Mouse (Mus musculus) kidney, adult 2 months (tissue): ENCODE results near the gene Kbtbd3. TPM values are rescaled to one million over a fixed set of nuclear protein-coding genes. Genes with fewer than 3 reads are reported as not detected.
A peak's percentile ranks its signal among the peaks of the same experiment; 100 is the strongest.

Experiments
- DNase-seq: peaks from one replicate; pipeline ENCODE4 v3.0.0; 2021
- H3K27ac ChIP-seq: fragments of 200-500 bp; 2 replicates; pipeline ENCODE4 v1.5.1; 2012; ENCODE audit warnings: low read depth, low read length, control low read depth, inconsistent platforms; ENCODE audit not compliant: insufficient read depth
- H3K27me3 ChIP-seq: fragments of 200-500 bp; replicated peaks from 2 replicates; pipeline ENCODE4 v1.6.1; 2012; ENCODE audit warnings: mild to moderate bottlenecking, moderate library complexity, low read length, inconsistent platforms; ENCODE audit not compliant: control insufficient read depth, insufficient read depth
- H3K36me3 ChIP-seq: fragments of 200-500 bp; 2 replicates; pipeline ENCODE4 v1.6.1; 2012; ENCODE audit warnings: mild to moderate bottlenecking, moderate library complexity, low read length, inconsistent platforms; ENCODE audit not compliant: control insufficient read depth, insufficient read depth
- H3K4me1 ChIP-seq: fragments of 200-500 bp; 2 replicates; pipeline ENCODE4 v1.6.1; 2011; ENCODE audit warnings: low read length; ENCODE audit not compliant: control insufficient read depth, insufficient read depth
- H3K4me3 ChIP-seq: fragments of 200-500 bp; 2 replicates; pipeline ENCODE4 v1.5.1; 2011; ENCODE audit warnings: mild to moderate bottlenecking, low read depth, low read length, control low read depth; ENCODE audit not compliant: insufficient read depth
- CTCF ChIP-seq: fragments of 200-500 bp; conservative IDR thresholded peaks from 2 replicates; pipeline ENCODE4 v1.5.1; 2011; ENCODE audit warnings: low read depth, mild to moderate bottlenecking, control low read depth, low read length, moderate library complexity, mixed read lengths; ENCODE audit not compliant: insufficient read depth, insufficient read length
- POLR2A ChIP-seq: fragments of 200-500 bp; IDR thresholded peaks from one replicate; pipeline ENCODE4 v1.6.1; 2011; ENCODE audit warnings: low read depth, low read length, control low read depth
- WGBS: fragments of 180-500 bp; shearing (Covaris S2); methylation state at CpG from one replicate; pipeline ENCODE4 v1.1.7; 2018; 5-methylcytosine and 5-hydroxymethylcytosine counted together
- polyA plus RNA-seq: library from polyadenylated mRNA; depleted of rRNA; stranded (reverse); fragments of >200 nt; gene quantifications from 2 replicates; pipeline ENCODE4 v1.2.3, GENCODE M21; 2012; rRNA removed

Kbtbd3 gene
- polyA plus RNA-seq, 1 experiment = 0.81 TPM

DNA sequence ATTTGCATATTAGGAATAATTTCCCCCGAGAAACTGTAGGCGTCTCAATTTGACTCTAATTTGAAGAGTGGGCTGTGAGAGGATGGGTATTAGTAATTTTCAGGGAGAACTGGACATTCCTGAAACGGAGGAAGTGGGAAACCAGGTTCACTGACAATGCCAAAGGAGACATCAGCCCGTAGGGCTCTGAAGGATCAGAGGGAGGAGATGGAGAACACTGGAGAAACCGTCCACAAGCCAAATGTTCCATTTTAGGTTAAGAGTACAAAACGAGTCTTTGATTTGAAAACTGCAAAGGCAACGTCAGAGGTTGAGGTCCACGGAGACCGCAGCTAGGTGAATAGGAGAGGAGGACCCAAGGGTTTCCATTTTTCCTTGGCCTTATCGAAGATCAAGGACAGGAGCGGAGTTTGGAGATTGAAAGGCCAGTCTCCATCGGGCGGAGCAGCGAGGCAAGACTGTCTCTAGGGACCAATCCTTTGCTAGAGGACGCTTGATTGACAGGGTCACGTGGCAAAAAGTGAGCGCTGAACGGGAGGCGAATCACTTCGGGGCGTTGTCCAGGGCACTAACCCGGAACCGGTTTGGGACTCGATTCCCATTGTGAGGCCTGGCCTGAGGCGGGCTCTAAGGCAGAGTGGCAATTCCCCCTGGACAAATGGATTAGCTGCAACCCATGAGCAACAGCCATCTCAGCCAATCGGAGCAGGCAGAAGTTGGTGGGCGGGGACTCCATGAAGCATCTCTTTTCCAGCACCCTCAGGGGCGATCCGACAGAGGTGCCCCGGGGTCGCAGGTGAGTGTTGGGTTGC lies 66.4 kb downstream of the Kbtbd3 start, which contains the start of gene Msantd4:
Gene Msantd4 (plus strand): TSS at position 735 of the 812 bp plus-strand sequence.
- TF ChIP-seq CTCF (no peak), POLR2A (peak; percentile 71)
- H3K4me1 ChIP-seq = no peaks in the 10 kb centered on the region; the same call in 1 of the 2 replicates
- H3K27me3 ChIP-seq = no peaks in the 10 kb centered on the region
- H3K27ac ChIP-seq = peak within 1 kb of the TSS; percentile 81
- 0 out of 2 replicates have a peak, but pooled peaks cover 2% of the 10 kb centered on the region for H3K36me3 ChIP-seq
- peak within 1 kb of the TSS; percentile 89 for H3K4me3 ChIP-seq
- 1% methylated on average over 31 of the region's 31 CpGs for WGBS
- peak; percentile 99 for DNase-seq

DNA sequence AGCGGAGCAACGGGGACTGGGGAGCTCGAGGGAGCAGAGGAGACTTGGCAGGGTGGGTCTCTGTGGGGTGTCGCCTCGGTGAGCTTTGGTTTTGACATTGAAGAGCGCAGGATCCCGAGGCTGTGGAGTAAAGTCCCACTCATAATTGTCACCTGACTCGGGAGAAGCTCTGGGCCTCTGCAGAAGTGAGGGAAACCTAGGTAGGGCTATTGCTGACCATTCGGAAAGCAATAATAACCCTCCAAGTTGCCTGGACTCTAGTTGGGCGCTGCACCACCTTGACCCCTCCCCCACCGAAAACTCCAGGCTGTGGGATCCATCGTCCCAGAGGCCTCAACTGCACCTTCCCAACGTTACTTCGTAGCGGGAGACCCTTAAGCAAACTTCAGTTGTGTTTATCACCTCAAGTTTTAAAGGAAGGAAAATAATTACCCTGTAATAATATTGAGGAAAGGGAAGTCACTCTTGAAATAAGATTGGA lies 67.0 kb downstream of the Kbtbd3 start:
- under 1% methylated on average over 15 of the region's 15 CpGs for WGBS
- Histone ChIP-seq H3K4me1 (no peaks in the 10 kb centered on the region; the same call in 1 of the 2 replicates), H3K27me3 (no peaks in the 10 kb centered on the region), H3K4me3 (peak overlapping the region; percentile 89), H3K27ac (peak overlapping the region; percentile 66), H3K36me3 (0 out of 2 replicates have a peak, but pooled peaks cover 2% of the 10 kb centered on the region)
- no peak for DNase-seq
- no peak for TF ChIP-seq CTCF
- TF ChIP-seq POLR2A = no peak

Other genes starting within 250 kb of the Kbtbd3 start
- 3.6 and 5.4 TPM in 2 replicates for gene Aasdhppt, start 362 bp upstream of the Kbtbd3 start, polyA plus RNA-seq
- 6.6 and 9.1 TPM in 2 replicates for gene Msantd4, start 66.7 kb downstream of the Kbtbd3 start, polyA plus RNA-seq